Mouse (Mus musculus) hindbrain, embryonic 11.5 days (tissue): Measurements from ENCODE around the gene Plrg1. TPM values are rescaled to one million over a fixed set of nuclear protein-coding genes. Genes with fewer than 3 reads are reported as not detected.

Experiments
- ATAC-seq: fragments of 200-750 bp; cut with Nextera tagmentation; 2 replicates; pipeline ENCODE4 v1.8.0; 2017; ENCODE audit warnings: mild to moderate bottlenecking, moderate TSS enrichment, moderate library complexity; ENCODE audit not compliant: low FRiP score
- DNase-seq: peaks from one replicate; pipeline ENCODE4 v3.0.0-alpha.2; 2015; ENCODE audit warnings: low spot score
- H3K27ac ChIP-seq: fragments of 300-500 bp; sonication (generic); 2 replicates; pipeline ENCODE4 v1.5.1; 2014; ENCODE audit warnings: mild to moderate bottlenecking, low read depth, low read length
- H3K27me3 ChIP-seq: fragments of 300-500 bp; sonication (generic); 2 replicates; pipeline ENCODE4 v1.6.1; 2014; ENCODE audit warnings: mild to moderate bottlenecking, low read length, moderate library complexity, mixed read lengths; ENCODE audit not compliant: control insufficient read depth, insufficient read depth
- H3K36me3 ChIP-seq: fragments of 300-500 bp; sonication (generic); 2 replicates; pipeline ENCODE4 v1.6.1; 2014; ENCODE audit warnings: mild to moderate bottlenecking, low read length, moderate library complexity, mixed read lengths; ENCODE audit not compliant: control insufficient read depth, insufficient read depth
- H3K4me1 ChIP-seq: fragments of 300-500 bp; sonication (generic); replicated peaks from 2 replicates; pipeline ENCODE4 v1.6.1; 2014; ENCODE audit warnings: low read length, mixed read lengths; ENCODE audit not compliant: control insufficient read depth, insufficient read depth
- H3K4me2 ChIP-seq: fragments of 300-500 bp; sonication (generic); replicated peaks from 2 replicates; pipeline ENCODE4 v1.6.1; 2014; ENCODE audit warnings: mild to moderate bottlenecking, low read depth, low read length
- H3K4me3 ChIP-seq: fragments of 300-500 bp; sonication (generic); 2 replicates; pipeline ENCODE4 v1.5.1; 2014; ENCODE audit warnings: low read depth, low read length
- H3K9ac ChIP-seq: fragments of 300-500 bp; sonication (generic); 2 replicates; pipeline ENCODE4 v1.6.1; 2014; ENCODE audit warnings: low read depth, low read length
- H3K9me3 ChIP-seq: fragments of 300-500 bp; sonication (generic); 2 replicates; pipeline ENCODE4 v1.6.1; 2016; ENCODE audit warnings: low read length; ENCODE audit not compliant: control insufficient read depth
- WGBS: fragments of 180-500 bp; shearing (Covaris S2); extraction: QIAGEN DNeasy Blood & Tissue Kit; methylation state at CpG from one replicate; pipeline ENCODE4 v1.1.7; 2014; 5-methylcytosine and 5-hydroxymethylcytosine counted together
- polyA plus RNA-seq: library from polyadenylated mRNA; unstranded; fragments of >200 nt; fragmentation: Nextera tagmentation; extraction: Ambion mirVana; gene quantifications from 2 replicates; pipeline ENCODE4 v1.2.1, GENCODE M21; 2014

The Plrg1 gene
- polyA plus RNA-seq, 1 experiment from 2014 or later: 133 TPM

DNA sequence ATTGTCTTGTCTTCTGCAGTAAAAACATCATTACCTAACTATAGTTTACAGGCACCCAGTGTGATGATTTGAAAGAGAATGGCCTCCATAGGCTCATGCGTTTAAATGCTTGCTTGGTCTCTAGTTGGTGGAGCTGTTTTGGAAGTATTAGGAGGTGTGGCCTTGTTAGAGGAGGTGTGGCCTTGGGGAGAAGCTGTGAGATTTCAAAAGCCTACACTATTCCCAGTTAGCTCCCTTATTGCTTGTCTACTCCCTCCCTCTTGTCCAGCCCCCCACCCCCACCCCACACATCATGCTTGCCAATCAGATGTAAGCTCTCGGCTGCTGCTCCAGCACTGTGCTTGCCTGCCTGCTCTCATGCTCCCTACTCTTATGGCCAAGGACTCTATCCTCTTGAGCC, 1.7 kb downstream of the Plrg1 start:
- DNase-seq (no peak), ATAC-seq (no peak)
- no peak overlapping the region for H3K4me2 ChIP-seq
- H3K4me3 ChIP-seq: no peak overlapping the region
- WGBS: 93% methylated on average over 2 of the region's 2 CpGs
- no peaks in the 10 kb centered on the region for H3K27me3 ChIP-seq
- no peaks in the 10 kb centered on the region for H3K9me3 ChIP-seq
- no peak overlapping the region for H3K9ac ChIP-seq
- H3K27ac ChIP-seq: no peak overlapping the region
- H3K4me1 ChIP-seq: 0 out of 2 replicates have a peak, but pooled peaks cover 2% of the 10 kb centered on the region
- peaks cover 7% of the 10 kb centered on the region; the same call in 1 of the 2 replicates for H3K36me3 ChIP-seq

GRCm38 (mm10) chr3:83067920-83068319, 12.6 kb downstream of the Plrg1 start:
- Histone ChIP-seq H3K27me3 (no peaks in the 10 kb centered on the region), H3K9ac (no peak overlapping the region), H3K9me3 (no peaks in the 10 kb centered on the region), H3K4me3 (no peak overlapping the region), H3K4me2 (no peak overlapping the region), H3K27ac (no peak overlapping the region), H3K4me1 (no peaks in the 10 kb centered on the region), H3K36me3 (peaks cover 8% of the 10 kb centered on the region; the same call in 1 of the 2 replicates)
- 95% methylated on average over 9 of the region's 9 CpGs for WGBS
- DNase-seq (no peak), ATAC-seq (no peak)

- H3K9ac ChIP-seq: no peak overlapping the region
- H3K4me3 ChIP-seq: no peak overlapping the region
- H3K9me3 ChIP-seq: no peaks in the 10 kb centered on the region
- H3K4me1 ChIP-seq: no peaks in the 10 kb centered on the region
- ATAC-seq (no peak), DNase-seq (no peak)
- H3K36me3 ChIP-seq: peaks cover 8% of the 10 kb centered on the region; the same call in 1 of the 2 replicates
- no peak overlapping the region for H3K27ac ChIP-seq
- H3K4me2 ChIP-seq: no peak overlapping the region
- H3K27me3 ChIP-seq: no peaks in the 10 kb centered on the region
- 97% methylated on average over 13 of the region's 13 CpGs for WGBS
Observed at GRCm38 (mm10) chr3:83068869-83069268, 13.5 kb downstream of the Plrg1 start.

DNA sequence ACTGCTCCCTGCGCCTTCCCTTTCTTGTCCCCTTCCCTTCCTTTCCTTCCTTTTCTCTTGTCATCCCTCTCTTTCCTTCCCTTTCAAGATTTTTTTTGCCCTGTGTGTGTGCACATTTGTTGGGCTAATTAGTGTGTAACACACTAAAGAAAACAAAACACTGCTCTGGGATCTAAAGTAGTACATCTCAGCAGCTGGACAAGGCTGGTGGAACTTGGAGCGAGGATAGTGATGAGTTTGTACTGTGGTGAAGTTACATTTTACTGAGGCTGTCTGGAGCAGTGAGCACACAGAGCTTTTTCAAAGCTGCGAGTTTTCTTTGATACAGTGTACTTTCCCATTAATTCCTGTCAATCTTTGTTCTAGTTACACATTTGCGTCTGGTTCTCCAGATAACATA, 14.9 kb downstream of the Plrg1 start:
- WGBS: 90% methylated on average over 4 of the region's 4 CpGs
- Histone ChIP-seq H3K9ac (no peak overlapping the region), H3K36me3 (peaks cover 8% of the 10 kb centered on the region; the same call in 1 of the 2 replicates), H3K4me3 (no peak overlapping the region), H3K27me3 (no peaks in the 10 kb centered on the region), H3K9me3 (no peaks in the 10 kb centered on the region), H3K4me2 (no peak overlapping the region), H3K27ac (no peak overlapping the region), H3K4me1 (no peaks in the 10 kb centered on the region)
- DNase-seq: no peak
- no peak for ATAC-seq

- no peak overlapping the region for H3K27ac ChIP-seq
- 48% methylated on average over 2 of the region's 3 CpGs for WGBS
- H3K9me3 ChIP-seq: no peaks in the 10 kb centered on the region
- peak; percentile 17 for DNase-seq
- no peak overlapping the region for H3K9ac ChIP-seq
- no peaks in the 10 kb centered on the region for H3K4me1 ChIP-seq
- H3K4me3 ChIP-seq: no peak overlapping the region
- H3K4me2 ChIP-seq: no peak overlapping the region
- H3K36me3 ChIP-seq: no peaks in the 10 kb centered on the region
- no peak for ATAC-seq
- H3K27me3 ChIP-seq: no peaks in the 10 kb centered on the region
Observed at GRCm38 (mm10) chr3:83076563-83076962, 21.2 kb downstream of the Plrg1 start.

- Histone ChIP-seq H3K4me3 (no peak overlapping the region), H3K9ac (no peak overlapping the region)
- WGBS: 9% methylated on average over 11 of the region's 11 CpGs
Observed at GRCm38 (mm10) chr3:83080567-83081055, 25.3 kb downstream of the Plrg1 start.

GRCm38 (mm10) chr3:83097586-83097985, 42.3 kb downstream of the Plrg1 start:
- Histone ChIP-seq H3K27me3 (no peaks in the 10 kb centered on the region), H3K9me3 (no peaks in the 10 kb centered on the region), H3K27ac (0 out of 2 replicates have a peak overlapping the region, but pooled peaks have one; percentile 14), H3K36me3 (no peaks in the 10 kb centered on the region), H3K4me3 (no peak overlapping the region), H3K4me2 (no peak overlapping the region), H3K9ac (no peak overlapping the region), H3K4me1 (0 out of 2 replicates have a peak, but pooled peaks cover 5% of the 10 kb centered on the region)
- peak; percentile 18 for DNase-seq
- WGBS: 44% methylated on average over 6 of the region's 6 CpGs
- ATAC-seq: no peak

More at GRCm38 (mm10) chr3:83080567-83081055, 25.3 kb downstream of the Plrg1 start:
- H3K36me3 ChIP-seq: no peaks in the 10 kb centered on the region
- no peak overlapping the region for H3K27ac ChIP-seq
- no peaks in the 10 kb centered on the region for H3K27me3 ChIP-seq
- peak; percentile 81 for DNase-seq
- peak overlapping the region; percentile 22 for H3K4me2 ChIP-seq
- no peaks in the 10 kb centered on the region for H3K9me3 ChIP-seq
- ATAC-seq: peak; percentile 73
- H3K4me1 ChIP-seq: no peaks in the 10 kb centered on the region

- no peaks in the 10 kb centered on the region for H3K9me3 ChIP-seq
- H3K9ac ChIP-seq: no peak overlapping the region
- H3K4me1 ChIP-seq: 0 out of 2 replicates have a peak, but pooled peaks cover 5% of the 10 kb centered on the region
- 2% methylated on average over 14 of the region's 14 CpGs for WGBS
- no peaks in the 10 kb centered on the region for H3K27me3 ChIP-seq
- peak overlapping the region; percentile 20 for H3K4me2 ChIP-seq
- H3K4me3 ChIP-seq: 0 out of 2 replicates have a peak overlapping the region, but pooled peaks have one; percentile 1
- ATAC-seq (peak; percentile 89), DNase-seq (peak; percentile 66)
- H3K36me3 ChIP-seq: no peaks in the 10 kb centered on the region
- peak overlapping the region; percentile 32 for H3K27ac ChIP-seq
Observed at GRCm38 (mm10) chr3:83098546-83099034, 43.3 kb downstream of the Plrg1 start.

DNA sequence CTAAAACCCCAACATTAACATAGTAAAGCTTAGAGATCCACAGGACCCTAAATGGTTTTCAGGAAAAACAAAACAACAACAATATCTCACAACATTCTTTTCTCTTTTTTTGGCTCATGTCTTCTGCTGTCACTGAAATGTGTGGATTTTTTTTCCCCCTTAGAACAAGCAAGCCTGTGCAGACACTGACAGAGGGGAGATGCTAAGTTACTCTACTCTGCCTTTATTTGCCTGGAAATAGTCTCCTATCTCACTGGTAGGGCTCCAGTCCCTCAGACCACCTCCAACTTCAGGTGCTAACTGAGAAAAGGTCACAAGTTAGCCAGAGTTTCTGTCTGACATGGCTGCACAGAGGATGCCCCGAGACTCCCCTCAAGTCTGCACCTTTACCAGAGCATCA, 43.8 kb downstream of the Plrg1 start:
- no peak overlapping the region for H3K4me3 ChIP-seq
- H3K9ac ChIP-seq: no peak overlapping the region
- no peaks in the 10 kb centered on the region for H3K36me3 ChIP-seq
- WGBS: 71% methylated on average over 1 of the region's 1 CpGs
- H3K4me2 ChIP-seq: no peak overlapping the region
- DNase-seq (no peak), ATAC-seq (peak; percentile 53)
- 0 out of 2 replicates have a peak, but pooled peaks cover 5% of the 10 kb centered on the region for H3K4me1 ChIP-seq
- no peaks in the 10 kb centered on the region for H3K9me3 ChIP-seq
- H3K27me3 ChIP-seq: no peaks in the 10 kb centered on the region
- H3K27ac ChIP-seq: peak overlapping the region; percentile 32; the same call in 1 of the 2 replicates
